Mouse (Mus musculus) embryo, embryonic 9.5 days (tissue): ENCODE data around the gene Isg20l2.
"Not testable (repeated sequence)": the region's sequence is repeated elsewhere in the genome, so short reads cannot be mapped to it uniquely, and the experiment has no call there.

Experiments
- DNase-seq: peaks from one replicate; pipeline ENCODE4 v3.0.0-alpha.2; 2017; ENCODE audit errors: extremely low spot score

Isg20l2 gene

GRCm38 (mm10) chr3:87930078-87930795 is at the start of gene Isg20l2, which contains the start of gene Rrnad1:
Isg20l2 (plus strand) TSS chr3:87930314.
Rrnad1 (minus strand) TSS chr3:87930717.
- peak; percentile 97 for DNase-seq

- no peak for DNase-seq
Measured at GRCm38 (mm10) chr3:87884291-87884690, 45.8 kb upstream of the Isg20l2 start.

DNA sequence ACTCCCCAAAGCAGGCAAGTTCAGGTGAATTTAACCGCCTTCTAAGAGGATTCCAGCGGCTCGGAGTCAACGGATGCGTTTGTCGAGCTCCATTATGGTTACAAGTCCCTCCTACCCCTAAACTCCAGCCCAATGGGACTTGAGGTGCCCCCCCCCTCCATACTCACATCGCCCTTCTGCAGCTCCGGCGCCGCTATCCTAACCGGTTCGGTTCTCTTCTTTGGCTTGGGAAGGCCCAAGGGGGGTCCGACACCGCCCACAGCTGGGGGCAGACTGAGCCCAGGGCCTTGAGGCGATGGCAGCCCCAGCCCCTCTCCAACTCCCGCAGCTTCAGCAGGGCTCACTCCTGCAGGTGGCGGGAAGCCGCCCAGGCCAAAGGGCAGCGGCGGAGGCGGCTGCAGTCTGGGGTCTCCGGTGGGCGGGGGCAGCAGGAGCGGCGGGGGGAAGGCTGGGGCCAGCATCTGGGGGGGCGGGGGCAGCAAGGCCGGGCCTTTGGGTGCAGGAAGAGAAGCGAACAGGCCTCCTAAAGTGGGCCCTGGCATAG is 45.3 kb upstream of the Isg20l2 start:
- DNase-seq = peak; percentile 77

DNA sequence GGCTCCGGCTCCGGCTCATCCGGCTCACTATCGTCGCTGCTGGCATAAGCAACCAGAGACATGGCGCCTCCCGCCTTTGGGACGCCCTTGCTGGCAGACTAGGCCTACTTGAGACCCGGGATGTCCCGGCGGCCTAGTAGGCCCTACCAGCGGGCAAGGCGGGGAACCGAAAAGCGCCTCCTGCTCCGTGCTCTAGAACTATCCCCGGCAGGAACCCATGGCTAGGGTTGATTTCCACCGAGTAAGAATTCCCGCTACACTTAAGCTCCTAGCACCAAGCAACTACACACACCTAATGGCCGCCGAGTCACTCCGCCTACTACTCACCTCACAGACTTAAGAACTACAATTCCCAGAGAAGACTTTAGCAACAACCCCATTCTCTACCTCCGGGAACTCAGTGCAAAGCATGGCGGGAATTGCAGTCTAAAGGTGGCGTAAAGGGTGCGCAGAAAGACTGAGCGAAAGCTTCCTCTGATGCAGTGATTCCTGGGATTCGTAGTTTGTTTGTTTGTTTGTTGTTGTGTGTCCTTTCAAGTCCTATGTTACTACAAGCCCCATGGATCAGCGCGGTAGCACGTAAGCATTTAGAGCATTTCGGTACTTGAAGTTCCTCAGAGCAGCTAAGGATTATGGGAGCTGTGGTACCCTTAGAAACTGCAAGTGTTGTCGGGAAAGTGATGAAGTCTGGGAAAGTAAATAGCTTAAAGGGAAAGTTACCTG is 44.7 kb upstream of the Isg20l2 start, which contains the start of gene Prcc:
Prcc (minus strand) TSS at position 328 of the 723 bp plus-strand sequence.
- DNase-seq = peak; percentile 91

DNA sequence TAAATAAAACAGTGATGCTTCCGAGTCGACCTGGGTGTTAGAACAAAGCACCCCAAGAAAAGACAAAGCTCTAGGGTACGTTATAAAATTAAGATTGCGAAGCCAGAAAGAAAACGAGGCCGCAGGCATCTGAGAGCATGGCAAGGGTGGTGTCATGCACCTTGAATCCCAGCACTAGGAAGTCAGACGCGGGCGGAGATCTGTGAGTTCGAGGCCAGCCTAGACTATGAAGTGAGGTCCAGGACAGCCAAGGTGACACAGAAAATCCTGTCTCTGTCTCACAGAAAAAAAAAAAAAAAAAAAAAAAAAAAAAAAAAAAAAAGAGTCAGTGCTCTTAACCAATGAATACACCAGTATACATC is 44.1 kb upstream of the Isg20l2 start:
- no peak for DNase-seq

- no peak for DNase-seq
Measured at GRCm38 (mm10) chr3:87886416-87886815, 43.7 kb upstream of the Isg20l2 start.

- DNase-seq = not testable (repeated sequence)
Measured at GRCm38 (mm10) chr3:87887400-87887799, 42.7 kb upstream of the Isg20l2 start.

- DNase-seq = no peak
Measured at GRCm38 (mm10) chr3:87891481-87891880, 38.6 kb upstream of the Isg20l2 start.

DNA sequence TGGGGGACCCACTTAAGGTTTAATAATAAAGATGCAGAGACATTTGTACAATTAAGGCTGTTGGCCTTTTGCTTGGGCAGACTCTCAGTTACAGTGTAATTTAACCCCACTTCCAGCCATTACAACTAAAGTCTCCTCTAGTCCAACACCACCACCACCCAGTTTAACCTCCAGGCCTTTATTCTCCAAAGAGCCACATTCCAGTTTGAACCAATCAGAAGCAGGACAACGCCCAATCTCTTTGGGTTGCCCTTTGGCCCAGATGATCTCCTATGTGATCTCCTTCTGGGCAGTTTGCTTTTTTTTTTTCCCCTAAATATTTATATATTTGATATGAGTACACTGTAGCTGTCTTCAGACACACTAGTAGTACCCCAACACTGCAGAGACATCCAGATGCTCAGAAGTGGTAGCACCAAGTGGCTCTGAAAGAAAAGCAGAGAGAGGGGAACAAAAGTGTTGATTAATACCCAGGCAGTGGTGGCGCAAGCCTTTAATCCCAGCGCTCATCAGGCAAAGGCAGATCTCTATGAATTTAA is 36.7 kb upstream of the Isg20l2 start:
- DNase-seq = no peak

DNA sequence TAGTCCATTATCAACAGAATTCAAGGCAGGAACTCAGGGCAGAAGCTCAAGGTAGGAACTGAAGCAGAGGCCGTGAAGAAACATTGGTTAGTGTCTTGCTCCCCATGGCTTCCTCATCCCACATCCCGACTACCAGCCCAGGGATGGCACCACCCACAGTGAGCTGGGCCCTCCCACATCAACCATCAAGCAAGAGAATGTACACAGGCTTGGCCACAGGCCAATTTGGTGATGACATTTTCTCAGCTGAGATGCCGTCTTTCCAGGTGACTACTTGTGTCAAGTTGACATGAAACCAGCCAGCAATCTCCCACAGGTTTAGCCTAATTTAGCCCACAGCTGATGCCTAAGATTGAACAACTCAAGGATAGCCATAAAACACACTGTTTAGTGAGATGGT is 30.8 kb upstream of the Isg20l2 start:
- no peak for DNase-seq

GRCm38 (mm10) chr3:87899776-87900175 is 30.3 kb upstream of the Isg20l2 start:
- no peak for DNase-seq

DNA sequence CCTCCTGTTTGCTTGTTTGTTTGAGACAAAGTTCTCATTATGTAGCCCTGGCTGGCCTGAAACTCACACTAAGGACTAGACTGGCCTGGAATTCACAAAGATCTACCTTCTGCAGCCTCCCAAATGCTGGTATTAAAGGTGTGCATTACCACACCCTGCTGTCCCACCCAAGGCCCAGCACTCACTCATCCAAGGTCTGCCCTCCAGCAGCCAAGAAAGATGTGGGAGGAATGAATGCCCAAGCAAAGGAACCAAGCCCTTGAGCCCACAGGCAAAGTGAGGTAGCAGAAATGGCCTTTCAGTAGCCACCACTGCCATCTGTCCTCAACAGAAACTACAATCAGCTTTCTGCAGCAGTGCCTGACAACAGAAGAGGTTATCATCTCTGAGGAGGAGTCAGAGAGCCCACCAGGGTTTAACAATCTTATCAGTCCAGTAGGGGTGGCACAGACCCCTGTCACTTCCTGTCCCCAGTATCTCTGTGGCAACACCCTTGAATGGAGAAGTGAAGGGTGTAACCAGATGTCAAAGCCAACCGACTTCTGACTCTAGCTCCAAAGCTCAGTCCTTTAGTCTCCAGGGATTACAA is 29.0 kb upstream of the Isg20l2 start:
- DNase-seq = no peak

DNA sequence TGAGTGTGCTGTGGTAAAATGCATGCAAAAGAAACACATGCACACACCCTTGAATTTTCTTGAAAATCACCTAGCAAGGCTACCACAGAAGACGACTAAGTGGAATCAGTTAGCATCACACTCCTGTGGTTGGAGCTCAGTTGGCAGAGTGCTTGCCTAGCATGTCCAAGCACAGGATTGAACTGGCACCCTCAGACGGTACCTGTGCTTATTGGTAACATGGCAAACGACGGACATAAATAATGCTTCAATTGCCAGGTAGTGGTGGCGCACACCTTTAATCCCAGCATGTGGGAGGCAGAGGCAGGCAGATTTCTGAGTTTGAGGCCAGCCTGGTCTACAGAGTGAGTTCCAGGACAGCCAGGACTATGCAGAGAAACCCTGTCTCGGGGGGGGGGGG is 28.2 kb upstream of the Isg20l2 start:
- DNase-seq = not testable (repeated sequence)

DNA sequence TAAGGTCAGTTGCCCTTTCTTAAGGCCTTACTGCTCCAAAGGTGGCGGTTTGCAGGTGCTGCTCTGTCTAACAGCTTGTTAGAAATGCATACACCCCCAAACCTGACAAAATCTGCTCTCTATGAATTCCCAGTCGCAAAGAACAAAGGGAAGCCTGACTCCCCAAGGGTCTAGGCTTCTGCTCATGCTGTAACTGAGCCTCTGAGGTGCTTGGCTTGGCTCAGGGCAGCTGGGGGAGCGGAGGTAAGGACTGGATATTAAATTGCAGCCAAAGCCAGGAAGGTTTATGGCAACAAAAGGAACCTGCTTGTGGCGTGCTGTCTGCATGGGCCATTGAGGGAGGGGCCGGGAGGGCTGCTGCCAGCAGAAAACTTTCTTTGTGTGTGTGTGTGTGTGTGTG is 26.3 kb upstream of the Isg20l2 start:
- DNase-seq = no peak

- peak; percentile 96 for DNase-seq
Measured at GRCm38 (mm10) chr3:87905880-87906485, 24.1 kb upstream of the Isg20l2 start, which contains the start of gene Hdgf. Hdgf (plus strand) TSS chr3:87906321.

DNA sequence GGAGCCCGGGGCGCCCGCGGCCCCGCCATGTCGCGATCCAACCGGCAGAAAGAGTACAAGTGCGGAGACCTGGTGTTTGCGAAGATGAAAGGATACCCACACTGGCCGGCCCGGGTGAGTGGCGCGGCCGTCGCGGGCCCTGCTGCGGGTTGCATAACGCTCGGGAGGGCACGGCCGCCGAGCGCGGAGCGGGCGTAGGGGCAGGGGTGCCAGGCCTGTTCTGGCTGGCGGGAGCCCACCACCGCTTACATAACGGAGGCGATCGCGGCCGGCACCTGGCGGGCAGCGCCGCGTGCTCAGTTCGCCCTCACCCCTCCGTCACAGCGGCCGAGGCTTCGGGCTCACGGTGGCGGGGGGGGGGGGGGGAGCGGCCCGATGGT is 23.5 kb upstream of the Isg20l2 start:
- peak; percentile 57 for DNase-seq

- no peak for DNase-seq
Measured at GRCm38 (mm10) chr3:87906981-87907857, 22.9 kb upstream of the Isg20l2 start.

DNA sequence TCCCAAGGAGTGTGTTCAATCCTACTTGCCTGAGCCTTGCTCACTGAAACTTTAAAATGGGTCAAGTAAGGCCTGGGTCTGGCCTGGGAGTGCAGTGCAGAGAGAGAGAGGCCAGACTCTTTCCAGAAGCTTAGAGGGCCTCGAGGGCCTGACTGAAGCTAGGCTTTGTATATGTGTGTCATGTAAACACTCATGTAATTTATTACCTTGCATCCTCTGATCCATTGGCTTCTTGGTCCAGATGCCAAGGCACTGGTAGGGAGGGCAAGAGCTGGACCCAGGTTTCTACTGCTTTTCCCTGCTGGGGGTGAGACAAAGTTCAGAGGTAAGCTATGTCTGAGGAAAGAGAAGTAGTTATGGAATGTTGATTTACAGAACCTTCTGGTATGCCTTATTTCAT is 22.2 kb upstream of the Isg20l2 start:
- DNase-seq = no peak

DNA sequence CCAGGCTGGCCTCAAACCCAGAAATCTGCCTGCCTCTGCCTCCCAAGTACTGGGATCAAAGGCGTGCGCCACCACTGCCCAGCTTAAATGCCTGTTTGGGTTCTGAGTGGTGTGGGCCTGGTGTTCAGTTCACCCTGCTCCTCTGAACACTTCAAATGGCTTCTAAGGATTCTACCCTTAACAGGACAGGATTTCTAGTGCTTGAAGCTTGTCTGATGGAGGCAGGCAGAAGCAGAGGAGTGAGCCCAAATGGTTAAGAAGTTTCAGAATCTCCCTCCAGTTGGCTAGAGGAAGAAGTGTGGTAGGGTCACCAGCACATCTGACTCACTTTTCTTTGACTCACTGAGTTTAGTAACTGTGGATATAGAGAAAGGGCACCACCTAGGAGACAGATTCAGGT is 20.7 kb upstream of the Isg20l2 start:
- no peak for DNase-seq

DNA sequence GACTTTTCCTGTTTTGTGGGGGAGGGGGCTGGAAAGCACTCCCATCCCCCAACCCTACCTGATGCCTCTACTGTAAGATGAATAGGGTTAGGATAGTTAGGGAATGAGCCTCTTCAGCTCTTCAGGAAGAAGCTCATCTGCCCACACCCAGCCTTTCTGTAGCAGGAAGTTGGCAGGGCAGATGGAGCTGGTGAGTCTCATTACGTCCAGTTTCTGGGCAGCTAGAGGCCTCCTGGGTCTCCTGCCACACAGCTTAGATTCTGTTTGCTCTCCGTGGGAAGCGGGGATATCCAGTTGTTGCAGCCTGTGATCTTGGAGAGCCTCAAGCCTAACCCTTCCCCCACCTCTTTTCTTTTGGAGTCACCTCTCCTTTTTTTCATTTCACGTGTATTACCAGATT is 20.2 kb upstream of the Isg20l2 start:
- no peak for DNase-seq
